Mouse (Mus musculus) liver, postnatal 0 days (tissue): ENCODE measurements at regions not wholly inside any gene's neighbourhood (a gene's known extent, or its start where the extent isn't known, plus 50 kb on each side); places are given as distances from the start of the nearest gene placed in this dataset.

ENCODE experiments used
- CTCF ChIP-seq: sonication (generic); IDR thresholded peaks from 2 replicates; pipeline ENCODE4 v1.5.1; 2016; ENCODE audit warnings: antibody characterized with exemption, low read depth
- EP300 ChIP-seq: IDR thresholded peaks from 2 replicates; pipeline ENCODE4 v1.6.1; 2016; ENCODE audit warnings: antibody characterized with exemption, low read depth, mild to moderate bottlenecking

GRCm38 (mm10) chr12:52396178-52396841, 107.5 kb upstream of the Arhgap5 start:
- TF ChIP-seq CTCF (0 out of 2 replicates have a peak, but pooled peaks have one; percentile 5), EP300 (no peak)
